In genomic region chr5:92997428-92998120, GRCm38 (mm10) we compare ENCODE assay signal across 8 mouse cellular contexts. TPM values are rescaled to one million over a fixed set of nuclear protein-coding genes. Genes with fewer than 3 reads are reported as not detected.
DNase-seq lines count a peak whose midpoint lies in the region; ATAC-seq lines count a peak whose summit lies in the region.

No protein-coding gene starts in this region.

- intact Hi-C loops in left cerebral cortex, postnatal 36 days (cut with DNase I), result loop anchor here (5.0 kb wide), 1 partner anchor 165 kb away; no protein-coding TSS in a partner anchor

- peak overlapping the region; percentile 4; the same call in 1 of the 2 replicates for H3K4me2 ChIP-seq in heart, embryonic 11.5 days
- peak overlapping the region; percentile 19; the same call in 1 of the 2 replicates for H3K4me2 ChIP-seq in kidney, embryonic 15.5 days

- peak; percentile 79 for ATAC-seq in heart, embryonic 11.5 days (replicated peaks; ENCODE audit: insufficient number of reproducible peaks, low FRiP score, low TSS enrichment)
- ATAC-seq in kidney, embryonic 15.5 days (replicated peaks; ENCODE audit: low FRiP score), result peak; percentile 89

- 22% methylated on average over 5 of the region's 5 CpGs for WGBS in heart, embryonic 11.5 days (ENCODE audit: insufficient replicate concordance)
- 20% methylated on average over 5 of the region's 5 CpGs for WGBS in kidney, embryonic 15.5 days

- H3K36me3 ChIP-seq in heart, embryonic 11.5 days (ENCODE audit: control insufficient read depth, insufficient read depth, low read length), result no peaks in the 10 kb centered on the region
- no peaks in the 10 kb centered on the region for H3K36me3 ChIP-seq in kidney, embryonic 15.5 days

- H3K27ac ChIP-seq in heart, embryonic 11.5 days (ENCODE audit: low read depth, low read length), result peak overlapping the region; percentile 88
- peak overlapping the region; percentile 94 for H3K27ac ChIP-seq in kidney, embryonic 15.5 days

- peaks cover 32% of the 10 kb centered on the region for H3K4me1 ChIP-seq in heart, embryonic 11.5 days (ENCODE audit: control insufficient read depth, insufficient read depth, low read length)
- peaks cover 55% of the 10 kb centered on the region for H3K4me1 ChIP-seq in kidney, embryonic 15.5 days

- peak; percentile 59 for DNase-seq in kidney, adult 11 months
- DNase-seq in kidney, adult 18-20 months, result no peak
- DNase-seq in lung, postnatal 25 days (ENCODE audit: low spot score), result peak; percentile 41
- no peak for DNase-seq in cerebellum, adult 8-10 months
- no peak for DNase-seq in cerebellum, postnatal 36 days
- DNase-seq in left cerebral cortex, postnatal 36 days (ENCODE audit: low spot score in 2 of 2), result no peak

- no peaks in the 10 kb centered on the region for H3K9me3 ChIP-seq in heart, embryonic 11.5 days (replicated peaks; ENCODE audit: control insufficient read depth, low read length)
- no peaks in the 10 kb centered on the region for H3K9me3 ChIP-seq in kidney, embryonic 15.5 days (replicated peaks)

- H3K9ac ChIP-seq in heart, embryonic 11.5 days (ENCODE audit: low read depth, low read length), result no peak overlapping the region
- 0 out of 2 replicates have a peak overlapping the region, but pooled peaks have one; percentile 12 for H3K9ac ChIP-seq in kidney, embryonic 15.5 days

- H3K27me3 ChIP-seq in heart, embryonic 11.5 days (ENCODE audit: control insufficient read depth, insufficient read depth, low read length), result no peaks in the 10 kb centered on the region
- no peaks in the 10 kb centered on the region for H3K27me3 ChIP-seq in kidney, embryonic 15.5 days

- H3K4me3 ChIP-seq in heart, embryonic 11.5 days (ENCODE audit: low read depth, low read length), result no peak overlapping the region
- H3K4me3 ChIP-seq in kidney, embryonic 15.5 days (replicated peaks), result no peak overlapping the region

RNA-seq across cellular contexts. Expression of gene Sowahb, which starts 47.2 kb away (rescaled TPM):
- 0.13 and 0.15 TPM in 2 replicates for polyA plus RNA-seq in heart, embryonic 11.5 days (2014; fragmentation: Nextera tagmentation; extraction: Ambion mirVana)
- polyA plus RNA-seq in kidney, embryonic 15.5 days (2015; fragmentation: Nextera tagmentation; extraction: Ambion mirVana), result 1.4 and 1.5 TPM in 2 replicates
- 10 to 100 TPM; 17.7 to 22.5 TPM for total RNA-seq in left cerebral cortex, postnatal 36 days (2021)

Comparison
In these comparisons a context has a peak if more than half of its experiments do, and no peak if none do; other contexts are left out.
1. DNase-seq: peak in kidney, adult 11 months (single experiment) and lung, postnatal 25 days (single experiment); none in kidney, adult 18-20 months (single experiment), cerebellum, adult 8-10 months (single experiment), cerebellum, postnatal 36 days (0 of 2) and left cerebral cortex, postnatal 36 days (0 of 2).